Mouse (Mus musculus): Measurements from ENCODE around the gene Tigar.

The Tigar gene

DNA sequence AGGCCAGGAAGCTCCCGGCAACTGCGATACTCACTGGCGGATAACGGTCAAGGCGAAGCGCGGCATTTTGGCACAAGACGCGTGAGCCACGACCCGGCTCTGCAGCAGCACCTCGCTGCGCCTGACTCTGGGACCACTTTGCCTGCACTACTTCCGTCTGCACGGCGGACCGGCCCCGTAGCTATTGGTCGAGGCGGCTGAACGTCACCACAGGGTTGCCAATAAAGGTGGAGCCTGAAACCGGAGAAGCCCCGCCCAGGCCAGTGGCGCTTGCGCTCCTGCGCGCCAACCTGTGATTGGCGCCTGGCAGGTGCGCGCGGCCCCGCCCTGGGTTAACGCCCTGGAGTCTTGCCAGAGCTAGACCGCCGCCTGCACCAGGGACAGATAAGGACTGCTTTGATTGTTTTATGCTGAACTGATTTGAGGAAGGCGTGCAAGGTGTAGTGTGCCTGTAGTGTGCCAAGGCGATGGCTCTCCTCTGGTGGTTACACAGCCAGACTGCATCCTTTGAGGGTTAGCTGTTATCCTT is at the start of gene Tigar:
Tigar (minus strand) TSS at position 156 of the 529 bp plus-strand sequence.
- DNase-seq (ENCODE audit: low spot score) = peak; percentile 66

- DNase-seq (ENCODE audit: low spot score) = no peak
Measured at GRCm38 (mm10) chr6:127157321-127157720, 48.0 kb upstream of the Tigar start.

DNA sequence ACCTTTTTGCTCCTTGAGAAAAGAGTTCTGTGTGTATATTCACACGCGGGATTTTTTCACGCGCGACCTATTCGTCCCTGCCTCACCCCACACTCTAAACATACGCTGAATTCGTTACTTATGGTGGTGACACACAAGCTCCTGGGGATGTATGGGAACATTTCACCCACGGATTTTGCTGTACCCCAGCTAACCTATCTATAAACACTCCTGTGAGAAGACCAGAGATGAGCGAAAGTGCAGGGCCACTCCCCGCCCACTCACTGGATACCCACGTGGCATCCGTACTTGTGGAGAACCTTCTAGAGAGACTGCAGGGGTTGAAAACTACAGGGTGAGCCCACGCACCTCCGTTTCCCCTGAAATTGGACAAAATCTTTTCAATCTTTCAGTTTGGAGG is 46.1 kb upstream of the Tigar start:
- no peak for DNase-seq (ENCODE audit: low spot score)

- DNase-seq (ENCODE audit: low spot score) = no peak
Measured at GRCm38 (mm10) chr6:127154708-127155268, 45.4 kb upstream of the Tigar start.

DNA sequence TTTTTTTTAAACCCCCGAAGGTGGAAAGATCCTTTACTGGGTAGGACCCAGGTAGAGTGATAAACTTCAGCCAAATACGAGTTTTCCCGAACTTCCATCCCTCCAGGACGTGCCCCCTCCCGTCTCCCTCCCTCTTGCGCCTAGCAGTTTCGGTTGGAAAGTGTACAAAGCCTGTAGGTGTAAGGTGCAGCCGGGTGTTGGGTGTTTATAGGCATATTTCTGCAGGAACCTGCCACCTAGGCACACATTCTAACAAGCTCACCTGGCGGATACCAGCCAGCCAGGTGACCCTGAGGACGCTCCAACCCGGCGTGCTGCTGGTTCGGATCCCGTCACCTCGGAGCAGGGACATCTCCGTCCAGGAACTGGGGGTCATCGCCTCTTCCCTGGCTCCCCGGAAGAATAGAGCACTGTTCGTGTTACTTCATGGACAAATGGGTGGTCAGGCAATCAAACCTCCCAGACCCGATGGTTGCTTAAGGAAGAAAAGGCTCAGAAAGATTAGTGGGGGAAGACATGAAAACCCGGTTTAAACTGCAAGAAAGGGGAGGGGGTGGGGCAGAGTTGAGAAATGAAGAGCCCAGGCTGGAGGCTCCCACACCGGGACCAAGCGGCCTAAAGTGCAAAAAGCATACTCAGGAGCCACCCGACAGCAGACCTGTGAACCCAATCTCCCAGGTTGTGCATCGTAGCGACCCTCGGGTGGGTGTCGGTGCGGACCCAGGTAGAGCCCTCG is 44.8 kb upstream of the Tigar start:
- DNase-seq (ENCODE audit: low spot score) = no peak

GRCm38 (mm10) chr6:127153296-127153800 is 44.0 kb upstream of the Tigar start:
- DNase-seq (ENCODE audit: low spot score) = no peak

DNA sequence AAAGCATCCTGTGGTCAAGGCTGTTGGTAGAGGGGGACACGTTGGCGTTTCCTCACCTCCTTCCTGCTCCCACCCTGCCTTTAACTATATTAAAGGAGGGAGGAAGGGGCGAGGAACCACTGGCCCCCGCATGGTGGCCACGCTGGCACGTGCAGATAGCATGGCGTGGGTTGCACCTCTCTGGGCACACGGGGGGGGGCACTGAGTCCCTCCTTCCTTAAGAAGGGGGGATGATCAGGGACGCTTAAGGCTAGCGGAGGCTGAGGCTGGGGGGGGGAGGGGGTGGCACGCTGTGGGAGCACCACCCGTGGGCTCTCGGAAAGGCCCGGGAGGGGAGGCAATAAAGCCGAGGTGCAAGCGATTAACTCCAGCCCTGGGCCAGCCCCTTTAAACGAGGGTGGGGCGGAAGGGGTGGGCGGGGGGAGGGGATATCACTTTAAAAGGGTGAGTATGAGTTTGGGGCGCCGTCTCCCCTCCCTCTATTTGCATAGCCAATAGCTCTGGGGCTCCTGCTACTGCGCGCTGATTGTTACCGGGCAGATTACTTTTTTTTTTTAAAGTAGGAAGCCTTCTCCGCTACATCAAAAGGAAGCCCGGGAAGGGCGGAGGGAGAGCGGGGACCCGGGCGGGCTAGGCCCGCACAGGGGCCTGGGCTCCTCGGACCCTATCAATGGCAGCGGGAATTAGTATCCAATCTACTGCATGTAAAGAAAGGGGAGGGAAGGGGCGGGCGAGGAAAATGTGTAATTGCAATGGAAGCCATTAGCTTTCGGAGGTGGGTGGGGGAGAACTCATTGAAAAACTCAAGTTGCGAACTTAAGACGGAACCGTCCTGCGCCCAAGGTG is 43.0 kb upstream of the Tigar start, which contains the start of gene Ccnd2:
Ccnd2 (minus strand) TSS at position 88 of the 846 bp plus-strand sequence.
- no peak for DNase-seq (ENCODE audit: low spot score)

- no peak for DNase-seq (ENCODE audit: low spot score)
Measured at GRCm38 (mm10) chr6:127151565-127152105, 42.3 kb upstream of the Tigar start.

DNA sequence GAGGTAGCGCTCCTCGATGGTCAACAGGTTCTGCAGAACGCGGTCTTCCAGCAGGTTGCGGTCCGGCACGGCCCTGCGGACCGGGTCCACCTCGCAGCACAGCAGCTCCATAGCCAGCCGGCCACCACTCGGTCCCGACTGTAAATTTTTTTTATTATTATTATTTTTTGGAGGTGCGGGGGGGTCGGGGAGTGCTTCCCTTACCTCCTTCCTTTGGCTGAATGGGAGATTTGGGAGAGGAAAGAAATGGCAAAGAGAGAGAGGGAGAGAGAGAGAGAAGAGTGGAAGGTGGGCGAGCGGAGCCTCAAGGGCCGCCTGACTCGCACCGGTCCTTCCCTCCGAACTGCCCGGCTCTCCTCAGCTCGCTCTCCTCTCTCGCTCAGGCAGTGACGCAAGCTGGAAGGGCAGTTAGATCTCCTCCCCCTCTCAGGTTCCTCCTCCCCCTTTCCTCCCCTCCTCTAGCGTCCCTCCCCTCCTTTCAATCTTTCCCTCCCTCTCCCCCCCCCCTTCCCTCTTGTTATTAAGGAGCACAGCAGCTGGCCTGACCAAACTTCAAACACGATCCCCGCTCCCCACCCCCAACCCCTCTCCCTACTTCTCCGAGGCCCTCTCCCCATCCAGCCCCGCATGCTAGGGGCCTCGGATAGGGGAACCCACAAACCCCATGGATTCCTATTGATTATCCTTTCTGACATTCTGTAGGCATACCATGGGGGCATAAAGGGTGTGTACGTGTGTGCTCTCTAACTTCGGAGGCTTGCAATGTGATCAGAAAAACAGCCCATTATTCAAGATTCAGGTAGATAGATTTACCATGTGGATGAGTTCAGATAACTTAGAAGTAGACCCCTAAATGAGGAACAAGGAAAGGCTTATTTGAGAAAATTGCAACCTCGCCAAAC is 41.6 kb upstream of the Tigar start:
- no peak for DNase-seq (ENCODE audit: low spot score)

- DNase-seq (ENCODE audit: low spot score) = no peak
Measured at GRCm38 (mm10) chr6:127149944-127150662, 40.7 kb upstream of the Tigar start.

DNA sequence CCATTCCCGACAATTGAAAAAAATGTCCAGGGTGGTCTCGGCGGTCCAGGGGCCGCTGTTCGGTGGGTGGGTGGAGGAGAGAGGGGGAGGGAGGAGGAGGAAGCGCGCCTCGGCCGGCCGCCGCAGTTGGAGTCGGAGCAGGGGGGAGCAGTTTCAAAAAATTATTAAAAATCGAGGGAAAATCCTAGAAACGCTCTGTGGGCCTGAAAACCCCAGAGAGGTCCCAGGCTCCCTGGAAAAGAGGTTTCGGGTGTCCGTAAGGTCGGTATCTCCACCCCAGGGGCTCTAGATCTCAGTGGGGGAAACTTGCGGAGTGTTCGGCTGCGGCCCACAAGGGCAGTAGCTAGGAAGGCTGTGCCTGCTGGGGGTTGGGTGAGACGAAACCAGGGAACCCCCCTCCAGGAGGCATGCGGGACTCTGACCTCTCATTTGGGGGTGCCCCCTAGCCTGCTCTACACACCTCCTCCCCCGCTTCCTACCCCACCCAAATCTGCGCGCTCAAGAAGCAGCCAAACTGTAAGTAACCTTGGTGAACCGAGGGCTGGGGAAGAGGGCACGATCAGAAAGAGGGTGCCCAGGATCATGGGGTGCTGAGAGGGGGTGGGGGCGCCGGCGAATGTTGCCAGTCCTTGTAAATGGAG is 40.1 kb upstream of the Tigar start:
- no peak for DNase-seq (ENCODE audit: low spot score)

- DNase-seq (ENCODE audit: low spot score) = no peak
Measured at GRCm38 (mm10) chr6:127148526-127149302, 39.4 kb upstream of the Tigar start.

- no peak for DNase-seq (ENCODE audit: low spot score)
Measured at GRCm38 (mm10) chr6:127147665-127148064, 38.3 kb upstream of the Tigar start.

DNA sequence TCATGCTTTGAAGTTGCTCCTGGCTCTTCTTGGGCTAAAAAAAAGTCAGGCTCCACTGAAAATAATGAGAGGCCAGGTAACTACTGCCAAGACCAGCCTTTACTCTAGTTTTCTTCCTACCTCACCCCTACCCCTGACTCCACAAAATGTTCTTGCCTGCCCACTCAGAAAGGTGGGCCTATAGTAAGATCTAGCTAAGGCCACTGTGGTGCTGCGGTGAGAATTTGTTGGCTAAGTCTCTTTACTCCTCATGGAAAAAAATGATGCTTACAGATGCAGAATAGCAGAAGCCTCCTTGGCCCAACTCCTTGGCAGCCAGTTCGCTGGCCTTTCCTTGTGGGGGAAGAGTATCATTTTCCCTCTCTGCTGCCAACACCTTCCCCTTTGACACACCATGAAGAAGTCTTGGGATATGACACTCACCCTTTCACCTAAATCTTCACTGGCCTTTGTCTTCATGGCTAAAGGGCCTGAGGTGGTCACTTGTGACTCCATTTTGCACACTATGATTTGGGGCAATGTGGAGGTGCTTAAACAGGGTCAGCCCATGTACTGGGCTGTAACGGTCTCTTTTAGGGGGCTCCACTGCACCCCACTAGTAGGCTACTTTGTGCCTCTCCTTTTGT is 37.1 kb upstream of the Tigar start:
- no peak for DNase-seq (ENCODE audit: low spot score)

DNA sequence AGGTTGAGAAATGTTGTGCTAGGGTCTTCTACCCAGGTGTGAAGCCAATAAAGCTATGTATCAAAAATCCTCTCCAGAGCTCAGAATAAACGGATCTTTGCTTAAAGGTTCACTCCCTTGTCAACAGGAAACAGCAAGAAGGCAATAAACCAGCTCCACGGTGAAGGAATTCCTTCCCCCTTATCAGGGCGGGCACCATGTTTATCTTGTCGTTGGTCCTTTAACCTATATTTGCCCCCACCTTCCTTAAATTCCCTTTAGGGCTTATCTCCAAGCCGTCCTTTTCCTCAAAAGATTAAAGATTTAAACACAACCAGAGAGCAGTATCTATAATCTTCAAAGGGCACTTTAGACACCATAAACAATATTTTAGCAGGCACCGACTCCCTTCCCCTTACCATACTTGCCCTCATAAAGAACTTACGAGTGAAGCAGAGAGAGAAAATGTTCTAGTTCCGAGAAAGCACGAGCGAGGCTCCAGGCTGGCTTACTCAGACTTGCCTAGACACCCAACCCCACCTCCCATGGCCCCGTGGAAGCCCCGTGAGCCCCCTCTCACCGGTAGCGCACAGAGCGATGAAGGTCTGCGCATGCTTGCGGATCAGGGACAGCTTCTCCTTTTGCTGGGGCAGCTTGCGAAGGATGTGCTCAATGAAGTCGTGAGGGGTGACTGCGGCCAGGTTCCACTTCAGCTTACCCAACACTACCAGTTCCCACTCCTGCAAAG is 36.3 kb upstream of the Tigar start:
- no peak for DNase-seq (ENCODE audit: low spot score)

DNA sequence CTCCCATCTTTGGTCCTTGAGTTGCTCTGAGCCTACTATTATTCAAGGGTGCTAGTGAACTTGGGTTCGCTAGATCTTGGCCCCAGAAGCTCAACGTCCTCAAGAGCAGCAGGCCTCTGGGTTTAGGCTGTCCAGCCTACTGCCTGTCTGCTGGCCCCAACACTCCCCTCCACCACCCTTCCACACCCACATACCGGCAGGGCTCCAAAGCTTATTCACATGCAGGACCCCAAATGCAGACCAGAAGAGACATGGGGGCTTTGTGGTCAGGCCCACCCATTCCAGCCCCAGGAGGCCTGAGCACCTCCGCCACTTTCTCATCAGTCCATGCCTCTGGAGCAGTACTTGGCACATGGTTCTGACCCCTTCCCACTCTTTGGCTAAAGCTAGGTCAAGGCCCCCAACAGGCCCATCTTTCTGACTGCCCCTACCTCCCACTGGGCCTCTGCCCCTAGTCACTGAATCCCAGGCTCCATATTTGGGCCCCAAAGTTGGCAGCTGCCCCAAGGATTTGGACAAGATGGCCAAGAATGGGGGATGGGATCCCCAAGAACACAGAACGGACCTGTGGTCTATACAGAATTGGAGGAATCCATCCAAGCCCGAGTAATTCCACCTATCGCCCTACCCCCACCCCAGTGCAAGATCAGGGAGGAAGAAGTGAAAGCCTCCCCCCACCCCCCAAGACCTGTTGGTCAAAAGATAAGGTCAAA is 34.4 kb upstream of the Tigar start:
- DNase-seq (ENCODE audit: low spot score) = no peak

DNA sequence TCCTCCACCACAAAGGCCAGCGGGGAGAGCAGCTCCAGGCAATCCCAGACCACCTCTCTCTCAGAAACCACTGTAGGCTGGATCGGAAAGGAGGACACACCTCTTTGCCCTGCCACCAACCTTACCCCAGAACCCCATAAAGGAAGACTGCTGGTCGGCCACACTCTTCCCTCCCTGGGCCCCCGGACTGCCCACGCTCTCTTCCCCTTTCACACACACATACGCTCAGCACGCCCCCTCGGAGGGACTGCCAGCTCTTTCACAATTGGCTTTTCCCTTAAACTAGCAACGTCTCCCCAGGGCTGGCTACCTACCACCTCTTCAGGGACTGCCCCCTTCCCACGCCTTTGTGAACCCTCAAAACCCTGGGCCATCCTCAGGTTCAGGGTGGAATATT is 33.8 kb upstream of the Tigar start:
- DNase-seq (ENCODE audit: low spot score) = no peak
